22 mouse cellular contexts compared by ENCODE assay signal in genomic region chr12:100053617-100054016, GRCm38 (mm10). TPM values are rescaled to one million over a fixed set of nuclear protein-coding genes. Genes with fewer than 3 reads are reported as not detected.
DNase-seq lines count a peak whose midpoint lies in the region; ATAC-seq and TF ChIP-seq lines count a peak whose summit lies in the region.
"Had no signal": no experiment of that assay in that cellular context is flagged by ENCODE, and none has a peak within 500 bp of the region (broad histone marks: within the 10 kb centered on the region; RNA-seq: fewer than 3 reads in every experiment).

No protein-coding gene starts in this region.

- WGBS in heart, adult 2 months: 58% methylated on average over 5 of the region's 5 CpGs
- WGBS in forebrain, embryonic 13.5 days: 87% methylated on average over 5 of the region's 5 CpGs

- TF ChIP-seq POLR2A in heart, adult 2 months (IDR thresholded peaks at IDR 0.05; ENCODE audit: insufficient read depth, low read depth, low read length): no peak

- H3K79me2 ChIP-seq in heart, adult 2 months (replicated peaks; ENCODE audit: control insufficient read depth, insufficient read depth, low read length): no peaks in the 10 kb centered on the region

- intact Hi-C loops in heart, adult 2 months (cut with DNase I): no loop called here

- H3K9me3 ChIP-seq in forebrain, embryonic 13.5 days (replicated peaks): no peaks in the 10 kb centered on the region
- H3K9me3 ChIP-seq: embryonic facial prominence, embryonic 15.5 days; heart, embryonic 12.5 days; hindbrain, embryonic 10.5 days had no signal

- H3K27me3 ChIP-seq in heart, adult 2 months (ENCODE audit: control insufficient read depth, insufficient read depth, low read length): no peaks in the 10 kb centered on the region
- H3K27me3 ChIP-seq in forebrain, embryonic 13.5 days: no peaks in the 10 kb centered on the region
- H3K27me3 ChIP-seq: embryonic facial prominence, embryonic 15.5 days; heart, embryonic 12.5 days had no signal

- no peaks in the 10 kb centered on the region for H3K4me1 ChIP-seq in heart, adult 2 months (ENCODE audit: control insufficient read depth, insufficient read depth, low read length)
- no peaks in the 10 kb centered on the region; the same call in 1 of the 2 replicates for H3K4me1 ChIP-seq in brown adipose tissue, adult 24 weeks (ENCODE audit: control insufficient read depth, insufficient read depth, insufficient read length, low read length)
- no peaks in the 10 kb centered on the region for H3K4me1 ChIP-seq in forebrain, embryonic 13.5 days
- H3K4me1 ChIP-seq: embryonic facial prominence, embryonic 15.5 days; heart, embryonic 12.5 days; hindbrain, embryonic 10.5 days had no signal

- H3K9ac ChIP-seq in heart, adult 2 months (ENCODE audit: low read depth, low read length): no peak overlapping the region
- no peak overlapping the region for H3K9ac ChIP-seq in forebrain, embryonic 13.5 days
- H3K9ac ChIP-seq: embryonic facial prominence, embryonic 15.5 days; heart, embryonic 12.5 days; hindbrain, embryonic 14.5 days had no signal

- TF ChIP-seq EP300 in heart, adult 2 months (IDR thresholded peaks at IDR 0.05; ENCODE audit: insufficient read depth, low read depth, low read length): no peak

- peak; percentile 52 for ATAC-seq in megakaryocyte progenitor cell, adult 5-6 weeks (replicated peaks; ENCODE audit: poor library complexity)
- no peak for ATAC-seq in forebrain, embryonic 13.5 days
- ATAC-seq: forebrain, embryonic 16.5 days; intestine, postnatal 0 days had no signal

- peak; percentile 68 for DNase-seq in heart, adult 11 months
- no peak for DNase-seq in heart, adult 2 months
- no peak for DNase-seq in lung, adult 18-20 months
- no peak for DNase-seq in ovary, postnatal 14 days (ENCODE audit: low spot score)
- DNase-seq: adrenal gland, adult 2 months; adrenal gland, postnatal 25 days; B cell, adult 2 months; cerebellum, adult 11 months; cerebellum, adult 8-10 months; cerebellum, postnatal 14 days; embryo, embryonic 11 days; gastrocnemius, postnatal 25 days; heart, adult 18-20 months had no signal

- no peak for TF ChIP-seq CTCF in heart, adult 2 months (IDR thresholded peaks at IDR 0.05)

- H3K36me3 ChIP-seq in heart, adult 2 months (ENCODE audit: control insufficient read depth, insufficient read depth, low read length): no peaks in the 10 kb centered on the region
- H3K36me3 ChIP-seq in forebrain, embryonic 13.5 days (ENCODE audit: poor library complexity, severe bottlenecking): no peaks in the 10 kb centered on the region
- H3K36me3 ChIP-seq: embryonic facial prominence, embryonic 15.5 days; heart, embryonic 12.5 days; hindbrain, embryonic 10.5 days had no signal

- H3K4me2 ChIP-seq in forebrain, embryonic 13.5 days: no peak overlapping the region
- H3K4me2 ChIP-seq: embryonic facial prominence, embryonic 15.5 days; heart, embryonic 12.5 days; hindbrain, embryonic 14.5 days had no signal

- no peak overlapping the region for H3K4me3 ChIP-seq in heart, adult 2 months
- H3K4me3 ChIP-seq in brown adipose tissue, adult 24 weeks (ENCODE audit: insufficient read depth, low read depth, low read length): no peak overlapping the region
- H3K4me3 ChIP-seq in forebrain, embryonic 13.5 days: no peak overlapping the region
- H3K4me3 ChIP-seq: embryonic facial prominence, embryonic 15.5 days; heart, embryonic 12.5 days; hindbrain, embryonic 10.5 days had no signal

- H3K27ac ChIP-seq in heart, adult 2 months: no peak overlapping the region
- 0 out of 2 replicates have a peak overlapping the region, but pooled peaks have one; percentile 11 for H3K27ac ChIP-seq in brown adipose tissue, adult 24 weeks (replicated peaks; ENCODE audit: low read depth, low read length)
- no peak overlapping the region for H3K27ac ChIP-seq in forebrain, embryonic 13.5 days
- H3K27ac ChIP-seq: embryonic facial prominence, embryonic 15.5 days; hindbrain, embryonic 10.5 days; hindbrain, embryonic 14.5 days had no signal

RNA-seq across cellular contexts. Expression of gene Psmc1, which starts 56.3 kb away (rescaled TPM):
- total RNA-seq in heart, adult 2 months (2021): 100 to 1,000 TPM; 124 to 132 TPM
- polyA plus RNA-seq in heart, adult 2 months (2012; rRNA removed): 40.8 and 61.1 TPM in 2 replicates
- polyA plus RNA-seq in brown adipose tissue, adult 24 weeks (2012; ENCODE audit: insufficient read depth, insufficient read length, missing spikeins): 143 and 155 TPM in 2 replicates
- 236 and 253 TPM in 2 replicates for total RNA-seq in megakaryocyte progenitor cell, adult 5-6 weeks (2015)
- 265 and 368 TPM in 2 replicates for total RNA-seq in megakaryocyte progenitor cell, adult 5-6 weeks (2017)
- 303 and 312 TPM in 2 replicates for polyA plus RNA-seq in forebrain, embryonic 13.5 days (2015; fragmentation: Nextera tagmentation; extraction: Ambion mirVana)
